Mouse (Mus musculus) cerebellum, adult 2 months (tissue): ENCODE measurements around the gene Psmd11.

Experiments
- CTCF ChIP-seq: fragments of 200-500 bp; IDR thresholded peaks from 2 replicates; pipeline ENCODE4 v1.5.1; 2011; ENCODE audit warnings: low read depth, mild to moderate bottlenecking, control low read depth, low read length, moderate library complexity, borderline replicate concordance; ENCODE audit not compliant: insufficient read depth
- POLR2A ChIP-seq: fragments of 200-500 bp; IDR thresholded peaks from 2 replicates; pipeline ENCODE4 v1.6.1; 2011; ENCODE audit warnings: low read length, control low read depth, borderline replicate concordance; ENCODE audit not compliant: insufficient read depth

DNA sequence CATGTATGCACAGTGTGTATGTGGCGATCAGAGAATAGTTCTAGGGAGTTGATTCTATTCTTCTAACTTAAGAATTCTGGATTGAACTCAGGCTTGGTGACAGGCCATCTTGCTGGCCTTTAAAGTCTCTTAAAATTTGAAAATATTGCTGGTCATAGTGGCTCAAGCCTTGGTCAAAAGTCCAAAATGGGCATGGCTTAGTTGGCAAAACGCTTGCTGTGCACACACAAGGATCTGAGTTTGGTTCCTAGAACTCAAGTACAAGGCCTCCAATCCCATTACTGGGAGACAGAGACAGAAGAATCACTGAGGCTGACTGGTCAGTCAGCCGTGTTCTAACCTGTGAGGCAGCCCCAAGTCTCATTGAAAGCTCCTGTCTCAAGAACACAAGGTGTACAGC, 18.5 kb downstream of the Psmd11 start:
- TF ChIP-seq CTCF (no peak), POLR2A (no peak)
